Mouse (Mus musculus) ovary, adult 2 months (tissue): Measurements from ENCODE around the gene Chd1l. TPM values are rescaled to one million over a fixed set of nuclear protein-coding genes. Genes with fewer than 3 reads are reported as not detected.

Experiments
- polyA plus RNA-seq: library from polyadenylated mRNA; depleted of rRNA; stranded (reverse); fragments of >200 nt; gene quantifications from 2 replicates; pipeline ENCODE4 v1.2.3, GENCODE M21; 2012; rRNA removed

The Chd1l gene
- 3.8 and 4.5 TPM in 2 replicates for polyA plus RNA-seq

DNA sequence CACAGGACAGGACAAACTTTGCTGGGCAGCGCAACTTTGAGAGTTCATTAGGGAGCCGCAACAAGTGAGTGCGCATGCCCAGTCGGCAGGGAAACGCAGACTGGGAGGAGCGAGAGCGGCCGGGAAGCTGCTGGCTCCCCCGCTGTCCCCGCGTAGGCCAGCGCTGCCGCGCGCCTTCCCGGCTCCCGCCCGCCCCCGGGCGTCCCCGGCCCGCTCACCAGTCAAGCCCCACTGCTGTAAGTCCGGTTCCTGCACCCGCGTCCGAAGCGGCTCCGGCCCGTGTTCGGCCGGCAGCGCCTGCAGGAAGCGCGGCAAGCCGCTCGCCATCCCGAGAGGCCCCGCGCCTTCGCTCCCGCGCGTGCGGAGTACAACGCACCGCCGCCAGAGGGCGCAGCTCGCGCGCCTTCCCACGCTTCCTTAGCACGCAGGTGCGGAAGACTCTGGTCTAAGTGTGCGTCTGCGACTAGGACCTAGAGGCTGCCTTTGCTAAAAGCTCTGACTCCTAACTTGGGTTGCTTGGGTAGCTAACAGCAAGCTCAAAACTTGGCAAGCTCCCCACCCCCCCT is at the start of gene Chd1l:
TSS of gene Chd1l (minus strand) at position 359 of the 566 bp plus-strand sequence.

GRCm38 (mm10) chr3:97657655-97658411 is 47.8 kb upstream of the Chd1l start, which contains the start of gene Prkab2:
Gene Prkab2, plus strand, starts transcription at chr3:97658193.

GRCm38 (mm10) chr3:97628391-97629001 is 18.5 kb upstream of the Chd1l start, which contains the start of gene Fmo5:
Gene Fmo5, plus strand, starts transcription at chr3:97628804.

Other genes with a start within 250 kb of the Chd1l start
- gene Olfr1402, start 188.2 kb downstream of the Chd1l start, polyA plus RNA-seq: not detected in 2 replicates
- 4.2 and 4.4 TPM in 2 replicates for gene Fmo5, start 18.6 kb upstream of the Chd1l start, polyA plus RNA-seq
- 12.2 and 12.7 TPM in 2 replicates for gene Prkab2, start 48.0 kb upstream of the Chd1l start, polyA plus RNA-seq
- not detected in 2 replicates for gene Gm17651, start 64.5 kb upstream of the Chd1l start, polyA plus RNA-seq